Mouse (Mus musculus) hindbrain, embryonic 13.5 days (tissue): ENCODE measurements around the gene Pip5k1b. TPM values are rescaled to one million over a fixed set of nuclear protein-coding genes. Genes with fewer than 3 reads are reported as not detected.
A peak's percentile ranks its signal among the peaks of the same experiment; 100 is the strongest.

ENCODE experiments used
- ATAC-seq: fragments of 200-750 bp; cut with Nextera tagmentation; 2 replicates; pipeline ENCODE4 v1.8.0; 2017; ENCODE audit warnings: moderate TSS enrichment; ENCODE audit not compliant: low FRiP score
- H3K27ac ChIP-seq: fragments of 300-500 bp; sonication (generic); 2 replicates; pipeline ENCODE4 v1.5.1; 2015; ENCODE audit warnings: inconsistent platforms, mild to moderate bottlenecking, moderate library complexity
- H3K27me3 ChIP-seq: fragments of 300-500 bp; sonication (generic); 2 replicates; pipeline ENCODE4 v1.6.1; 2015; ENCODE audit warnings: mild to moderate bottlenecking, inconsistent platforms
- H3K36me3 ChIP-seq: fragments of 300-500 bp; sonication (generic); 2 replicates; pipeline ENCODE4 v1.6.1; 2015; ENCODE audit warnings: mild to moderate bottlenecking, inconsistent platforms
- H3K4me1 ChIP-seq: fragments of 300-500 bp; sonication (generic); replicated peaks from 2 replicates; pipeline ENCODE4 v1.6.1; 2015; ENCODE audit warnings: inconsistent platforms
- H3K4me2 ChIP-seq: fragments of 300-500 bp; sonication (generic); 2 replicates; pipeline ENCODE4 v1.6.1; 2015; ENCODE audit warnings: inconsistent platforms, mild to moderate bottlenecking, moderate library complexity
- H3K4me3 ChIP-seq: fragments of 300-500 bp; sonication (generic); 2 replicates; pipeline ENCODE4 v1.5.1; 2015; ENCODE audit warnings: mild to moderate bottlenecking, inconsistent platforms
- H3K9ac ChIP-seq: fragments of 300-500 bp; sonication (generic); 2 replicates; pipeline ENCODE4 v1.6.1; 2015; ENCODE audit warnings: mild to moderate bottlenecking, inconsistent platforms
- H3K9me3 ChIP-seq: fragments of 300-500 bp; sonication (generic); 2 replicates; pipeline ENCODE4 v1.6.1; 2016; ENCODE audit warnings: inconsistent platforms
- WGBS: fragments of 180-500 bp; shearing (Covaris S2); methylation state at CpG from one replicate; pipeline ENCODE4 v1.1.7; 2015; 5-methylcytosine and 5-hydroxymethylcytosine counted together
- polyA plus RNA-seq: library from polyadenylated mRNA; unstranded; fragments of >200 nt; fragmentation: Nextera tagmentation; extraction: Ambion mirVana; gene quantifications from 2 replicates; pipeline ENCODE4 v1.2.1, GENCODE M21; 2015

Gene Pip5k1b
- polyA plus RNA-seq: 1.5 and 1.7 TPM in 2 replicates

- Histone ChIP-seq H3K36me3 (no peaks in the 10 kb centered on the region), H3K4me3 (peak within 1 kb of the TSS; percentile 80), H3K27me3 (peaks cover 42% of the 10 kb centered on the region), H3K4me1 (peaks cover 24% of the 10 kb centered on the region), H3K9ac (peak within 1 kb of the TSS; percentile 85), H3K9me3 (no peaks in the 10 kb centered on the region), H3K27ac (peak within 1 kb of the TSS; percentile 10; the same call in 1 of the 2 replicates), H3K4me2 (peak within 1 kb of the TSS; percentile 94)
- ATAC-seq: peak; percentile 73
- WGBS: 1% methylated on average over 33 of the region's 39 CpGs
Measured at GRCm38 (mm10) chr19:24555466-24555903, at the start of gene Pip5k1b. Gene Pip5k1b, minus strand, starts transcription at chr19:24555872.

GRCm38 (mm10) chr19:24604105-24604504 is 48.4 kb upstream of the Pip5k1b start:
- Histone ChIP-seq H3K27ac (no peak overlapping the region), H3K4me2 (no peak overlapping the region), H3K27me3 (no peaks in the 10 kb centered on the region), H3K4me3 (no peak overlapping the region), H3K9ac (no peak overlapping the region), H3K9me3 (no peaks in the 10 kb centered on the region), H3K4me1 (no peaks in the 10 kb centered on the region), H3K36me3 (no peaks in the 10 kb centered on the region)
- WGBS: 86% methylated on average over 4 of the region's 4 CpGs
- ATAC-seq: no peak

GRCm38 (mm10) chr19:24603431-24603830 is 47.8 kb upstream of the Pip5k1b start:
- H3K4me2 ChIP-seq: no peak overlapping the region
- no peaks in the 10 kb centered on the region for H3K36me3 ChIP-seq
- H3K4me1 ChIP-seq: no peaks in the 10 kb centered on the region
- ATAC-seq: no peak
- no peaks in the 10 kb centered on the region for H3K27me3 ChIP-seq
- no peak overlapping the region for H3K4me3 ChIP-seq
- no peak overlapping the region for H3K27ac ChIP-seq
- no peaks in the 10 kb centered on the region for H3K9me3 ChIP-seq
- 82% methylated on average over 4 of the region's 4 CpGs for WGBS
- H3K9ac ChIP-seq: no peak overlapping the region

GRCm38 (mm10) chr19:24586726-24587125 is 31.1 kb upstream of the Pip5k1b start:
- Histone ChIP-seq H3K9me3 (no peaks in the 10 kb centered on the region), H3K4me2 (no peak overlapping the region), H3K27ac (no peak overlapping the region), H3K4me1 (no peaks in the 10 kb centered on the region), H3K9ac (no peak overlapping the region), H3K36me3 (no peaks in the 10 kb centered on the region), H3K4me3 (no peak overlapping the region), H3K27me3 (no peaks in the 10 kb centered on the region)
- 39% methylated on average over 2 of the region's 2 CpGs for WGBS
- ATAC-seq: no peak

GRCm38 (mm10) chr19:24585171-24585570 is 29.5 kb upstream of the Pip5k1b start:
- 98% methylated on average over 5 of the region's 5 CpGs for WGBS
- 0 out of 2 replicates have a peak, but pooled peaks cover 4% of the 10 kb centered on the region for H3K4me1 ChIP-seq
- H3K4me3 ChIP-seq: no peak overlapping the region
- no peaks in the 10 kb centered on the region for H3K9me3 ChIP-seq
- H3K27ac ChIP-seq: no peak overlapping the region
- no peak overlapping the region for H3K4me2 ChIP-seq
- no peaks in the 10 kb centered on the region for H3K36me3 ChIP-seq
- no peak overlapping the region for H3K9ac ChIP-seq
- ATAC-seq: no peak
- H3K27me3 ChIP-seq: no peaks in the 10 kb centered on the region

GRCm38 (mm10) chr19:24583956-24584355 is 28.3 kb upstream of the Pip5k1b start:
- no peaks in the 10 kb centered on the region for H3K9me3 ChIP-seq
- H3K4me3 ChIP-seq: no peak overlapping the region
- no peak overlapping the region for H3K4me2 ChIP-seq
- H3K4me1 ChIP-seq: 0 out of 2 replicates have a peak, but pooled peaks cover 4% of the 10 kb centered on the region
- no peak for ATAC-seq
- no peaks in the 10 kb centered on the region for H3K27me3 ChIP-seq
- 78% methylated on average over 8 of the region's 8 CpGs for WGBS
- H3K36me3 ChIP-seq: no peaks in the 10 kb centered on the region
- H3K27ac ChIP-seq: no peak overlapping the region
- no peak overlapping the region for H3K9ac ChIP-seq

- 95% methylated on average over 13 of the region's 13 CpGs for WGBS
- H3K4me1 ChIP-seq: no peaks in the 10 kb centered on the region
- no peaks in the 10 kb centered on the region for H3K27me3 ChIP-seq
- no peak overlapping the region for H3K4me2 ChIP-seq
- H3K36me3 ChIP-seq: no peaks in the 10 kb centered on the region
- H3K27ac ChIP-seq: no peak overlapping the region
- no peak overlapping the region for H3K9ac ChIP-seq
- no peaks in the 10 kb centered on the region for H3K9me3 ChIP-seq
- H3K4me3 ChIP-seq: no peak overlapping the region
- no peak for ATAC-seq
Measured at GRCm38 (mm10) chr19:24576125-24576524, 20.5 kb upstream of the Pip5k1b start.

- H3K4me2 ChIP-seq: no peak overlapping the region
- no peaks in the 10 kb centered on the region for H3K4me1 ChIP-seq
- no peaks in the 10 kb centered on the region for H3K36me3 ChIP-seq
- no peaks in the 10 kb centered on the region for H3K27me3 ChIP-seq
- no peak overlapping the region for H3K9ac ChIP-seq
- H3K27ac ChIP-seq: no peak overlapping the region
- ATAC-seq: no peak
- WGBS: 42% methylated on average over 7 of the region's 7 CpGs
- H3K9me3 ChIP-seq: no peaks in the 10 kb centered on the region
- H3K4me3 ChIP-seq: no peak overlapping the region
Measured at GRCm38 (mm10) chr19:24571756-24572181, 16.1 kb upstream of the Pip5k1b start.

GRCm38 (mm10) chr19:24570969-24571368 is 15.3 kb upstream of the Pip5k1b start:
- no peak for ATAC-seq
- H3K9ac ChIP-seq: no peak overlapping the region
- H3K36me3 ChIP-seq: no peaks in the 10 kb centered on the region
- H3K4me3 ChIP-seq: no peak overlapping the region
- H3K9me3 ChIP-seq: no peaks in the 10 kb centered on the region
- H3K4me1 ChIP-seq: no peaks in the 10 kb centered on the region
- H3K27ac ChIP-seq: no peak overlapping the region
- WGBS: 82% methylated on average over 8 of the region's 8 CpGs
- no peak overlapping the region for H3K4me2 ChIP-seq
- H3K27me3 ChIP-seq: no peaks in the 10 kb centered on the region

- H3K4me3 ChIP-seq: peak overlapping the region; percentile 80; the same call in 1 of the 2 replicates
- 2% methylated on average over 11 of the region's 11 CpGs for WGBS
- H3K27me3 ChIP-seq: peaks cover 42% of the 10 kb centered on the region
- no peaks in the 10 kb centered on the region for H3K36me3 ChIP-seq
- no peak overlapping the region for H3K9ac ChIP-seq
- no peak for ATAC-seq
- H3K4me2 ChIP-seq: peak overlapping the region; percentile 94
- H3K4me1 ChIP-seq: peaks cover 24% of the 10 kb centered on the region
- no peaks in the 10 kb centered on the region for H3K9me3 ChIP-seq
- no peak overlapping the region for H3K27ac ChIP-seq
Measured at GRCm38 (mm10) chr19:24557456-24557855, 1.8 kb upstream of the Pip5k1b start.

GRCm38 (mm10) chr19:24556585-24556966 is 904 bp upstream of the Pip5k1b start:
- Histone ChIP-seq H3K36me3 (no peaks in the 10 kb centered on the region), H3K4me2 (peak overlapping the region; percentile 94), H3K4me1 (peaks cover 24% of the 10 kb centered on the region), H3K9me3 (no peaks in the 10 kb centered on the region), H3K27me3 (peaks cover 42% of the 10 kb centered on the region), H3K9ac (peak overlapping the region; percentile 85), H3K4me3 (peak overlapping the region; percentile 80), H3K27ac (peak overlapping the region; percentile 10; the same call in 1 of the 2 replicates)
- no peak for ATAC-seq
- 3% methylated on average over 12 of the region's 12 CpGs for WGBS

- WGBS: 0% methylated on average over 30 of the region's 74 CpGs
Measured at GRCm38 (mm10) chr19:24555904-24556584, 372 bp upstream of the Pip5k1b start.

More at GRCm38 (mm10) chr19:24555904-24556584, 372 bp upstream of the Pip5k1b start:
- Histone ChIP-seq H3K27me3 (peaks cover 42% of the 10 kb centered on the region), H3K9me3 (no peaks in the 10 kb centered on the region), H3K27ac (peak overlapping the region; percentile 10; the same call in 1 of the 2 replicates), H3K9ac (peak overlapping the region; percentile 85), H3K36me3 (no peaks in the 10 kb centered on the region), H3K4me1 (peaks cover 24% of the 10 kb centered on the region), H3K4me2 (peak overlapping the region; percentile 94), H3K4me3 (peak overlapping the region; percentile 80)
- ATAC-seq: peak; percentile 90
